Comparison of ENCODE assay signal across 8 mouse cellular contexts in the genomic region with DNA sequence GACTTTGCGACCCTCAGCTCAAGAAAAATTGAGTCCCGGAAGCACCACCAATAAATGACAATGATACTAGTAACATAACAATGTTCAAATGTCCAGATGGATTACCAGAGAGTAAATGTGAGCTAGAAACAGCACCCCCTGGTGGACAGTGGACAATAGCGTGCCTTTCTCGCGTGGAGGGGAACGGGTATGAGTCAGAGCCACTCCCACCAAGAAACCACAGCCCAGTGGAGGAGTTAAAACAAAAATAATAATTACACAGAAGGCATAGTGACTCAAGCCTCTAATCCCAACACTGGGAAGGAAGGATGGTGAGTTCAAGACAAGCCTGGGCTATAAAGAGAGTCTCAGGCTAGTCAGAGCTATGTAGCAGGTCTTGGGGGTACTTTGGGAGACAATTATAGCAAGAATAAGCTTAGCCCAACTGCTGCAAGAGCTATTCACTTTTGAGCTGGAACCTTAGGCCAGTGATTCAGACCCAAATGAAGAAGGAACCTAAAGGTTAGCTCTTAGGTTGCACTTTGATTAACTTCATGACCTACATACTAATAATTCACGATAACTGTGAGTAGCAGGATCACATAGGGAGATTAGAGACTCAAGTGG. TPM values are rescaled to one million over a fixed set of nuclear protein-coding genes. Genes with fewer than 3 reads are reported as not detected.
DNase-seq lines count a peak whose midpoint lies in the region; ATAC-seq and TF ChIP-seq lines count a peak whose summit lies in the region.

Gene Abcb8 (plus strand): TSS at position 272 of the 606 bp plus-strand sequence.

- H3K4me1 ChIP-seq in lung, embryonic 14.5 days (ENCODE audit: insufficient read depth) = no peaks in the 10 kb centered on the region

- peak; percentile 85 for TF ChIP-seq CTCF in lung, embryonic 14.5 days (IDR thresholded peaks at IDR 0.05; ENCODE audit: low read depth)

- peak within 1 kb of the TSS; percentile 54 for H3K4me3 ChIP-seq in lung, embryonic 14.5 days (ENCODE audit: low read depth, low read length)

- H3K27ac ChIP-seq in lung, embryonic 14.5 days (ENCODE audit: low read depth) = peak within 1 kb of the TSS; percentile 65; the same call in 1 of the 2 replicates

- peaks cover 4% of the 10 kb centered on the region for H3K27me3 ChIP-seq in lung, embryonic 14.5 days (ENCODE audit: insufficient read depth, low read length)

- H3K9me3 ChIP-seq in lung, embryonic 14.5 days (ENCODE audit: low read depth, low read length) = no peaks in the 10 kb centered on the region

- ATAC-seq in frontal cortex, adult (ENCODE audit: low TSS enrichment) = peak; percentile 45
- ATAC-seq in hematopoietic stem cell, adult 5-6 weeks (replicated peaks in 1 of 2; ENCODE audit: insufficient read depth in 1 of 2, low FRiP score in 2 of 2, low TSS enrichment in 1 of 2, low read depth in 1 of 2, poor library complexity in 2 of 2, severe bottlenecking in 2 of 2) = peak; percentile 61 to 70
- no peak for ATAC-seq in lung, embryonic 14.5 days (ENCODE audit: insufficient read depth)
- ATAC-seq in neutrophil, adult 5-6 weeks (ENCODE audit: extremely low read depth, insufficient number of reproducible peaks, low FRiP score, poor library complexity, severe bottlenecking) = peak; percentile 71

- no peaks in the 10 kb centered on the region for H3K36me3 ChIP-seq in lung, embryonic 14.5 days (ENCODE audit: insufficient read depth)

- peak; percentile 93 for DNase-seq in MEL-GATA-1-ER (ENCODE audit: extremely low read depth, low read depth)
- DNase-seq in cerebellum, adult 9-10 months = peak; percentile 88
- DNase-seq in layer of hippocampus, adult 8-10 months (ENCODE audit: low spot score in 2 of 2) = peak; percentile 84 to 87
- peak; percentile 87 for DNase-seq in lung, embryonic 14.5 days
- peak; percentile 60 to 79 for DNase-seq in thymus, adult 18-20 months

- WGBS in lung, embryonic 14.5 days = 18% methylated on average over 7 of the region's 7 CpGs

- peak within 1 kb of the TSS; percentile 72 for H3K4me2 ChIP-seq in lung, embryonic 14.5 days

- peak within 1 kb of the TSS; percentile 47 for H3K9ac ChIP-seq in lung, embryonic 14.5 days

RNA-seq across cellular contexts. Expression of gene Abcb8, which starts in this region (rescaled TPM):
- total RNA-seq in hematopoietic stem cell, adult 5-6 weeks (2017) = 8.6 and 19.1 TPM in 2 replicates
- 10 to 100 TPM; 51.9 to 59.2 (median 56.8) TPM for total RNA-seq in layer of hippocampus, adult 8-10 months (2022)
- polyA plus RNA-seq in lung, embryonic 14.5 days (2014; fragmentation: Nextera tagmentation; extraction: Ambion mirVana) = 39.4 and 43.5 TPM in 2 replicates
- total RNA-seq in neutrophil, adult 5-6 weeks (2017) = 5.0 and 5.2 TPM in 2 replicates
